Mouse (Mus musculus) forebrain, embryonic 16.5 days (tissue): ENCODE results near the gene Fbxw5. TPM values are rescaled to one million over a fixed set of nuclear protein-coding genes. Genes with fewer than 3 reads are reported as not detected.

Experiments used
- polyA plus RNA-seq: library from polyadenylated mRNA; unstranded; fragments of >200 nt; fragmentation: Nextera tagmentation; extraction: Ambion mirVana; gene quantifications from 2 replicates; pipeline ENCODE4 v1.2.1, GENCODE M21; 2015

Gene Fbxw5
- polyA plus RNA-seq, 1 experiment from 2014 or later: 156 TPM

Other genes starting within 250 kb of the Fbxw5 start
- gene Tmem203, start 245.3 kb upstream of the Fbxw5 start, polyA plus RNA-seq: 16.0 and 16.2 TPM in 2 replicates
- gene Tprn, start 238.1 kb upstream of the Fbxw5 start, polyA plus RNA-seq: 14.8 and 16.4 TPM in 2 replicates
- 199 and 204 TPM in 2 replicates for gene Ssna1, start 228.3 kb upstream of the Fbxw5 start, polyA plus RNA-seq
- gene Anapc2, start 228.3 kb upstream of the Fbxw5 start, polyA plus RNA-seq: 150 and 159 TPM in 2 replicates
- not detected in 2 replicates for gene Tmem210, start 212.6 kb upstream of the Fbxw5 start, polyA plus RNA-seq
- gene Lrrc26, start 210.8 kb upstream of the Fbxw5 start, polyA plus RNA-seq: 0.21 TPM in 1 of 2 replicates, not detected in the other
- 19.0 and 29.4 TPM in 2 replicates for gene Grin1, start 181.6 kb upstream of the Fbxw5 start, polyA plus RNA-seq
- gene Man1b1, start 168.4 kb upstream of the Fbxw5 start, polyA plus RNA-seq: 50.6 and 54.6 TPM in 2 replicates
- gene Dpp7, start 144.4 kb upstream of the Fbxw5 start, polyA plus RNA-seq: 21.5 and 26.9 TPM in 2 replicates
- 3.3 and 7.5 TPM in 2 replicates for gene Uap1l1, start 135.1 kb upstream of the Fbxw5 start, polyA plus RNA-seq
- 23.8 and 29.9 TPM in 2 replicates for gene Sapcd2, start 128.4 kb upstream of the Fbxw5 start, polyA plus RNA-seq
- gene Entpd2, start 104.9 kb upstream of the Fbxw5 start, polyA plus RNA-seq: 5.2 and 6.2 TPM in 2 replicates
- gene Npdc1, start 101.4 kb upstream of the Fbxw5 start, polyA plus RNA-seq: 384 and 515 TPM in 2 replicates
- 0.31 TPM in 1 of 2 replicates, not detected in the other for gene Fut7, start 77.5 kb upstream of the Fbxw5 start, polyA plus RNA-seq
- 12.2 and 14.9 TPM in 2 replicates for gene Abca2, start 72.0 kb upstream of the Fbxw5 start, polyA plus RNA-seq
- gene Clic3, start 43.9 kb upstream of the Fbxw5 start, polyA plus RNA-seq: 2.4 and 4.6 TPM in 2 replicates
- 89.2 and 108 TPM in 2 replicates for gene Paxx, start 39.7 kb upstream of the Fbxw5 start, polyA plus RNA-seq
- 212 and 217 TPM in 2 replicates for gene Ptgds, start 30.7 kb upstream of the Fbxw5 start, polyA plus RNA-seq
- not detected in 2 replicates for gene Lcn12, start 6.8 kb upstream of the Fbxw5 start, polyA plus RNA-seq
- gene C8g, start 969 bp downstream of the Fbxw5 start, polyA plus RNA-seq: 4.4 and 4.5 TPM in 2 replicates
- 26.8 and 29.5 TPM in 2 replicates for gene Traf2, start 46.2 kb downstream of the Fbxw5 start, polyA plus RNA-seq
- gene Edf1, start 57.1 kb downstream of the Fbxw5 start, polyA plus RNA-seq: 327 and 359 TPM in 2 replicates
- gene Mamdc4, start 74.1 kb downstream of the Fbxw5 start, polyA plus RNA-seq: 1.0 and 2.8 TPM in 2 replicates
- gene Phpt1, start 74.5 kb downstream of the Fbxw5 start, polyA plus RNA-seq: 141 and 145 TPM in 2 replicates
- gene Ajm1, start 81.0 kb downstream of the Fbxw5 start, polyA plus RNA-seq: 5.8 and 7.7 TPM in 2 replicates
- 67.5 and 73.6 TPM in 2 replicates for gene Rabl6, start 107.8 kb downstream of the Fbxw5 start, polyA plus RNA-seq
- 0.17 and 0.24 TPM in 2 replicates for gene Ccdc183, start 116.9 kb downstream of the Fbxw5 start, polyA plus RNA-seq
- gene Tmem141, start 121.3 kb downstream of the Fbxw5 start, polyA plus RNA-seq: 20.6 and 28.9 TPM in 2 replicates
- gene Fcna, start 127.3 kb downstream of the Fbxw5 start, polyA plus RNA-seq: 2.3 and 4.1 TPM in 2 replicates
- gene Lcn8, start 152.4 kb downstream of the Fbxw5 start, polyA plus RNA-seq: not detected in 2 replicates
- not detected in 2 replicates for gene Lcn5, start 157.2 kb downstream of the Fbxw5 start, polyA plus RNA-seq
- not detected in 2 replicates for gene Lcn6, start 176.0 kb downstream of the Fbxw5 start, polyA plus RNA-seq
- not detected in 2 replicates for gene Lcn10, start 182.0 kb downstream of the Fbxw5 start, polyA plus RNA-seq
- gene Obp2a, start 199.3 kb downstream of the Fbxw5 start, polyA plus RNA-seq: not detected in 2 replicates
- gene Bmyc, start 206.0 kb downstream of the Fbxw5 start, polyA plus RNA-seq: 105 and 127 TPM in 2 replicates
- gene Obp2b, start 236.3 kb downstream of the Fbxw5 start, polyA plus RNA-seq: not detected in 2 replicates